Comparison of ENCODE assay signal across 25 mouse cellular contexts in the genomic region with DNA sequence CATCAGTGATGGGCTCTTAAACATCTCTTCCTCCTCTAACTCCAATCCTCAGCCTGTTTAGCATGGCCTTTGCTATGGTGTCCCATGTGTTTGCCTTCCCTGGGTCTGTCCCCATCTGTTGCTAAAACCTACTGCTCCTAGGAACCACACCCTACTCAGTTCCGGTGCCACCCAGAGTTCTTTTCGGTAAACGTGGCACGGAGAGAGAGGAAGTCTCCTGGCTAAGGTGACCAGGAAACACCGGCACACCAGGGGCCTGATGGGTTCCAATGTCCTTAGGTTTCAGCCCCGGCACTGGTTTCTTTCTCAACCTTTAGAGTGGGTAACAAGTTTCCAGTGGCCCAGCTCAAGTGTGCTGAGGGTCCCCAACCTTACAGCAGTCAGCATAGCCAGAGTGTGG. TPM values are rescaled to one million over a fixed set of nuclear protein-coding genes. Genes with fewer than 3 reads are reported as not detected.
"Had no signal": no experiment of that assay in that cellular context is flagged by ENCODE, and none has a peak within 500 bp of the region (broad histone marks: within the 10 kb centered on the region; RNA-seq: fewer than 3 reads in every experiment).

No protein-coding gene starts in this region.

- H3K27me3 ChIP-seq: liver, embryonic 15.5 days; midbrain, embryonic 12.5 days; neural tube, embryonic 13.5 days; neural tube, embryonic 15.5 days had no signal

- H3K27ac ChIP-seq: liver, embryonic 15.5 days; midbrain, embryonic 10.5 days; midbrain, embryonic 12.5 days; neural tube, embryonic 13.5 days; neural tube, embryonic 15.5 days had no signal

- H3K4me3 ChIP-seq: liver, embryonic 15.5 days; midbrain, embryonic 10.5 days; midbrain, embryonic 12.5 days; myocyte; neural tube, embryonic 13.5 days; neural tube, embryonic 15.5 days had no signal

- DNase-seq: lung, adult 18-20 months; lung, embryonic 14.5 days; lung, postnatal 10 days; lung, postnatal 4 days; midbrain, embryonic 14.5 days; retina, postnatal 1 day; right cerebral cortex, adult 18-20 months; right cerebral cortex, postnatal 25 days; right cerebral cortex, postnatal 4 days; spleen, adult 18-20 months; thymus, adult 18-20 months; thymus, postnatal 14 days; thymus, postnatal 36 days had no signal

- ATAC-seq: midbrain, embryonic 16.5 days had no signal

- H3K9me3 ChIP-seq: liver, embryonic 15.5 days; midbrain, embryonic 10.5 days; midbrain, embryonic 12.5 days; neural tube, embryonic 13.5 days; neural tube, embryonic 15.5 days had no signal

RNA-seq across cellular contexts. Expression of a gene that starts 18.3 kb away (rescaled TPM):
- total RNA-seq: megakaryocyte-erythroid progenitor cell, adult 5-6 weeks had no signal
- polyA plus RNA-seq: liver, embryonic 15.5 days; lung, embryonic 14.5 days; midbrain, embryonic 14.5 days; midbrain, embryonic 16.5 days; neural tube, embryonic 11.5 days; neural tube, embryonic 15.5 days; stomach, embryonic 14.5 days had no signal

RNA-seq across cellular contexts. Expression of a gene that starts 26.8 kb away (rescaled TPM):
- polyA plus RNA-seq: liver, embryonic 15.5 days; lung, embryonic 14.5 days; lung, embryonic 16.5 days; midbrain, embryonic 10.5 days; midbrain, embryonic 12.5 days; midbrain, embryonic 14.5 days; midbrain, embryonic 16.5 days; neural tube, embryonic 11.5 days; neural tube, embryonic 15.5 days; stomach, embryonic 14.5 days; stomach, embryonic 16.5 days had no signal
